Mouse (Mus musculus) kidney, postnatal 36 days (tissue): ENCODE results near the gene Slc27a2.
"Not testable (repeated sequence)": the region's sequence is repeated elsewhere in the genome, so short reads cannot be mapped to it uniquely, and the experiment has no call there.

ENCODE experiments used
- DNase-seq, 2 experiments: peaks; one replicate each; pipeline ENCODE4 v3.0.0; 2021 to 2022; ENCODE audit warnings: mixed read lengths in 2 of 2

Gene Slc27a2

GRCm38 (mm10) chr2:126606061-126606687 is 54.0 kb downstream of the Slc27a2 start:
- DNase-seq: no peak

GRCm38 (mm10) chr2:126606688-126607062 is 54.5 kb downstream of the Slc27a2 start:
- DNase-seq: no peak

GRCm38 (mm10) chr2:126607553-126608203 is 55.5 kb downstream of the Slc27a2 start:
- DNase-seq: peak in 1 of 2 experiments; percentile 34

- DNase-seq: not testable (repeated sequence)
Measured at GRCm38 (mm10) chr2:126609600-126609999, 57.4 kb downstream of the Slc27a2 start.

GRCm38 (mm10) chr2:126615355-126615754 is 63.1 kb downstream of the Slc27a2 start:
- DNase-seq: no peak

GRCm38 (mm10) chr2:126618470-126619179 is 66.4 kb downstream of the Slc27a2 start:
- DNase-seq: peak in 1 of 2 experiments; percentile 13

- DNase-seq: no peak
Measured at GRCm38 (mm10) chr2:126619249-126619704, 67.1 kb downstream of the Slc27a2 start, which contains the start of gene Hdc. TSS of gene Hdc (minus strand) at chr2:126619299.

- DNase-seq: peak; percentile 46 to 51
Measured at GRCm38 (mm10) chr2:126622455-126622854, 70.2 kb downstream of the Slc27a2 start.

GRCm38 (mm10) chr2:126623138-126623537 is 70.9 kb downstream of the Slc27a2 start:
- DNase-seq: no peak

- DNase-seq: no peak
Measured at GRCm38 (mm10) chr2:126628455-126628995, 76.3 kb downstream of the Slc27a2 start.

- DNase-seq: peak; percentile 46 to 59
Measured at GRCm38 (mm10) chr2:126633165-126633564, 81.0 kb downstream of the Slc27a2 start.

- peak; percentile 80 for DNase-seq
Measured at GRCm38 (mm10) chr2:126635939-126636823, 84.0 kb downstream of the Slc27a2 start.
